Mouse (Mus musculus): ENCODE results near the gene Ctcfl.
A peak's percentile ranks its signal among the peaks of the same experiment; 100 is the strongest.

Gene Ctcfl

GRCm38 (mm10) chr2:173049231-173049630 is 70.1 kb downstream of the Ctcfl start:
- no peak for DNase-seq (ENCODE audit: low read depth in 1 of 2, low spot score in 2 of 2)

- DNase-seq (ENCODE audit: low read depth in 1 of 2, low spot score in 2 of 2): no peak
Observed at GRCm38 (mm10) chr2:173048041-173048745, 71.1 kb downstream of the Ctcfl start.

- no peak for DNase-seq (ENCODE audit: low read depth in 1 of 2, low spot score in 2 of 2)
Observed at GRCm38 (mm10) chr2:173047471-173047870, 71.9 kb downstream of the Ctcfl start.

GRCm38 (mm10) chr2:173046582-173047297 is 72.6 kb downstream of the Ctcfl start:
- DNase-seq (ENCODE audit: low read depth in 1 of 2, low spot score in 2 of 2): peak; percentile 29 to 43

GRCm38 (mm10) chr2:173044198-173044970 is 74.9 kb downstream of the Ctcfl start:
- no peak for DNase-seq (ENCODE audit: low read depth in 1 of 2, low spot score in 2 of 2)
